Mouse (Mus musculus): Measurements from ENCODE around the gene Dnajc17.
A peak's percentile ranks its signal among the peaks of the same experiment; 100 is the strongest.

Gene Dnajc17

DNA sequence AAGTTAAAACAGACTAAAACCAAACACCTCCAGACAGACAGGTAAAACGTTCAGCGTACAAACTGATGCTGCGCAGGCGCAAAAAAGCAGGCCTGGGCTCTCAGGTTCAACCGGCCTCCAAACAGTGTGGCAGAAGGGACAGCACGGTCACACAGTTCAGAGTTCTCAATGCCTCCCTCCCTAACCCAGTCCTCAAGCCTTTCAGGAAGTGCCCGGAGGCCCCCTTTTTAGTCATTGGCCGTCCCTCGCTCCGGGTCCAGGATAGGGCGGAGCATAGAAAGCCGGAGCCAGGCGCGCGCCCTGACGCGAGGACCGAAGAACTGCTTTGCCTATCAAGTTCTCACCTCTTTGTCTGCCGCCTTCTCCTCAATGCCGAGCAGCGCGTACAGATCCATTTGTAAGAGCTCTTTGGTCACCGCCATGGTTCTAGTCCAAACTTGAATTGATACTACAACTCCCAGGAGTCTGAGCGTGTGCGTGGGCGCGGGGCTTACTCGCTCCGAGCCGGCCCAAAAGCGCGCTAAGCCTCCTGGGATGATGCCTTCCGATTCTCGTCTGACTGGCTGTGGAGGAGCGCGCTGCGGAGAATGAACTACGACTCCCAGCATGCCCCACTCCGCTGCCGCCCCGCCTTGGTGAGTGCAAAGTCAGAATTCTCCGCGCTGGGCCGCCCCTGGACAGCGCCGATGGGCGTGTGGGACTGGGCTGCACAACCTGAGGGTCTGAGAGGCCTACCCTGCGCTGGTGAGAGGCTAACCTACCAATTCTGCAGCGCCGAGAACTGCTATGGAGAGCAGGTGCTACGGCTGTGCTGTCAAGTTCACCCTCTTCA is at the start of gene Dnajc17, which contains the start of gene Zfyve19:
TSS of gene Dnajc17 (minus strand) at position 452 of the 832 bp plus-strand sequence.
TSS of gene Zfyve19 (plus strand) at position 274 of the 832 bp plus-strand sequence.
- DNase-seq (ENCODE audit: low spot score) = peak; percentile 96

DNA sequence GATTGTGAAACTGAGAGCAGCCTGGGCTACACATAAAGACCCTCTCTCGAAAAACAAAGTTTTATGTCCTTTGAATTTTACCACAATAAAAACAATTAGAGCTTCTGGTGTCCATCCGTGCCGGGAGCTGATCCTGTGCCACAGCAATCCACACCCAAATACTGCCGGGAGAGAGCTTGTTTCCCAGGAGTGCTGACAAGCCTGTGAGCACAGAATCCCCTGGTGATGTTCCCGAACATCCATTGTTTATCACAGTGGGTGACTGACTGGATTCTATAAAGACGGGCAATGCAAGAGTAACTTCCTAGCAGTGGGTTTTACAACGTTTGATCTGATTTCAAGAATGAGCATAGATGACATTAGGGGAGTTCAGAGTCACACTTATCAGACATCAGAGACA is 46.4 kb upstream of the Dnajc17 start:
- DNase-seq (ENCODE audit: low spot score) = no peak

DNA sequence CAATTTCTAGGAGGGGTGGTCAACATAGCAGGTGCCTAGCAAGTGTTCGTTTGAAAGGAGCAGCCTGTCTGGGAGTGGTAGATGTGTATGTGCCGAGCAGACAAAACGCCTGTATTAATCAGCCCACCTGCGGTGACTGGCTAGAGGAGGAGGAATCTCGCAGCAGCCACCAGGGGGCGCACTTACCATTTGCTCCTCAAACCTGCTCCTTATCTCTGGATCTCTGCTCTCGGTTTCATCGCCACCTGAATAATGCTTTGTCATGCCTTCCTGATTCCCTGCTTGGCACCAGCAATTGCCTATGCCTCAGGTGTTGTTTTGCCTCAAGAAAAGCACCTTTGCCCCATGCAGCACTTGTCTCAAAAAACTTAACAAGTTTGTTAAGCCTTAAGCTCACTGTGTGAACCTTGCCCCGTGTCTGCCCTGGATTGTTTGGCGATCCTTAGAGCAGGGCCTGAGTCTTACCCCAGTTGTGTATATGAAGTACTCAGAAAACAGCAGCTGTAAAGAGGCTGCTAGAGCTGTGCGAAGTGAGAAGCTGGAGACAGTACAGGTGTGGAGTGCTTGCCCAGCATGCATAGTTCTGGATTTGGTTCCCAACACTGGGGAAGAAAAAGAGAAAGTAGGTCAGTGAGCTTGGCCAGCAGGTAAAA is 42.4 kb upstream of the Dnajc17 start:
- peak; percentile 81 for DNase-seq (ENCODE audit: low spot score)

DNA sequence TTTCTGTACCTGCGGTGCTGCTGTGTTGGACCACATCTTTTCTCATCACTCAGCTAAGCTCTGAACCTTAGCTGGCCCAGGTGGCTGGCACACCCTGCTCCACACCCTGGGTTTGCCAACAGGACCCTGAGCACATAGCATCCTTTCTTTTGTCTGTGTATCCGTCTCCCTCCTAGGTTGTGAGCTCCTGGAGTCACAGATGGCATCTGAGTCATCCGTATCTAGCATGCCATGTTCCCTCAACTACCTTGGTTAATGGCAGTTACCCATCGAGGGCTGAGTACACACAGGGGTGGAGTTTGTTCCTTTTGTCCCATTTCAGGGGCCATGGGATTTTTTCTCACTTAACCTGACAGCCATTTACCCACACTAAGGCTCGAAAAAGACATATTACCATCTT is 41.8 kb upstream of the Dnajc17 start:
- DNase-seq (ENCODE audit: low spot score) = no peak

DNA sequence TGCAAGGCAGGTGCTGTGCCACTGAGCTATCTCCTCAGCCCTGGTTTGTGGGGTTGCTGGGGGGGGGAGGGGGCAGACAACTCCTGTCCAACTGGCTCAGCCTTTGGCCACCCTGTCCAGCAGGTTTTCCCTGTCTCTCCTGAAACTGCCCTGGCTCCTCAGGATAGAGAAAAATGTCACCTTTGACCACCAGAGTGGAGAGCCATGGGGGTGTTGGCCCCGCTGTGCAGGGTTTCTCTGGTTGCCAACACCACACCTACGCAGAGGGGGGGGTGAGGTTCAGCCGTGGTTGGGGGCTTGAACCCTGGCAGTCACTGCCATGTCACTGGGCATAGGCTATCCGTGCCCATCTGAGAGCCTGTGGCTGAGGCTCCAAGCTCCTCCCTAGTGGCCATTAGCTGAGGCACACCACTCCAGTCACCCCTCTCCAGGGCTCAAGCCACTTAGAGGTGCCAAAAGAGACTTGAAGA is 41.0 kb upstream of the Dnajc17 start:
- no peak for DNase-seq (ENCODE audit: low spot score)

DNA sequence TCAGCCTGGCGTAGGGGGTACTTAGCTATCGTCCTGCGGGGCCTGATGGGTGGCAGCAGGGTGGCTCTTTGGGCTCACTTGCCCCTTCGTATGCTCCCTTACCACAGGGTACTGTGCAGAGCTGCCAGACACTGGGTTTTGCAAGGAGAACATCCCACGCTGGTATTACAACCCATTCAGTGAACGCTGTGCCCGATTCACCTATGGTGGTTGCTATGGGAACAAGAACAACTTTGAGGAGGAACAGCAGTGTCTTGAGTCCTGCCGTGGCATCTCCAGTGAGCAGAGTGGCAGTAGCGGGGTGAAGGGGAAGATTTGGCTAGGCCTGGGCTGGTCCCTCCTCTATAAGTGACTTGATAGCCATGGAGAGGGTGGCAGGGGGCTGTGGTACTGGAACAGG is 39.3 kb upstream of the Dnajc17 start:
- DNase-seq (ENCODE audit: low spot score) = no peak

DNA sequence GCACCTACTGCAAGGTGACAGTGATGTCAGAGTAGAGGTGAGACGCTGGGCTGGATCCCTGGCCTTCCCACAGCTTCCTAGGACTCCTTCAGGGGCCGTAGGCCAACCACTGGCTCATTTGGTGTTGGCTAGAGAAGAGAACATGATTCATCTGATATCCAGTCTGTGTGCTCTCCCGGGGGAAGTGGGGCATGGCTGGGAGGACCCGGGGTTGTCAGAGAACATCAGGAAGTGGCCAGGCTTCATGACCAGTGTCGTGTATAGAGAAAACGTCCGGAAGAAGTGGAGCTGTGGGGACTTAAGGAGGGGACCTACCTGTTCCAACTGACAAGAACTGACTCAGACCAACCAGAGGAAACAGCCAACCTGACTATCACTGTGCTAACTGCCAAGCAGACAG is 36.7 kb upstream of the Dnajc17 start:
- DNase-seq (ENCODE audit: low spot score) = no peak

DNA sequence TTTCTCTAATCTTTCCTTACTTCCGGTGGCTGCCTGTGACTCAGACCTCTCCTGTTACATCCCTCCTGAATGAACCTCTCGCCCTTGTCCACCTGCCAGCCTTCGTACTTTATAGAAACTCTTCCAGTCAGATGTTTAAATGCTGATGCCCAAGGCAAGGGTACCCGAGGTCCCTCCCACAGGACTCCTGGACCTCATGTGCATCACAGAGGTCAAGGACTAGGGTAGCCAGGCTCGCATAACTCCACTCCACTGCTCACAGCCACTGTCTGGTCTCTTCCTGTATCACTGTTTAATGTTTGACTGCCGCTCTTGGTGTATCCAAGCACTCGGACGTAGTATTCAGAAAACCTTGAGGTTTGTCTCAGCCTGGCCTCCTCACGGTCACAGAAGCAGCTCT is 34.0 kb upstream of the Dnajc17 start:
- DNase-seq (ENCODE audit: low spot score) = no peak

DNA sequence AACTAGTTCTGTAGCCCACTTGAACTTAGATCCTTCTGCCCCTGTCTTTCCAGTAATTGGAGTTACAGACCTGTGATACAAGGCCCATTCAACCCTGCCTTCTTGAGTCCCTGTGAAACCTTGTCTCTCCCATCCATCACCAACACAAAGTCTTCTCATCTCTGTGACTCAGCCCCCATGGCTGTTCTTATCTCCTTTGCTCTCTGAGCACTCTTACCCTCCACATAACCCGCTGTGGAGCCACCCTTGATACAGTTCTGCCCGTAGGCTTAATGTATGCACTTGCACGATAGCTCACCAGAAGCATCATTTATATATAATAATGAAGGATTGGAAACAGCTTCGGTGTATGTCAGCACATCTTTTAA is 32.2 kb upstream of the Dnajc17 start:
- DNase-seq (ENCODE audit: low spot score) = no peak

DNA sequence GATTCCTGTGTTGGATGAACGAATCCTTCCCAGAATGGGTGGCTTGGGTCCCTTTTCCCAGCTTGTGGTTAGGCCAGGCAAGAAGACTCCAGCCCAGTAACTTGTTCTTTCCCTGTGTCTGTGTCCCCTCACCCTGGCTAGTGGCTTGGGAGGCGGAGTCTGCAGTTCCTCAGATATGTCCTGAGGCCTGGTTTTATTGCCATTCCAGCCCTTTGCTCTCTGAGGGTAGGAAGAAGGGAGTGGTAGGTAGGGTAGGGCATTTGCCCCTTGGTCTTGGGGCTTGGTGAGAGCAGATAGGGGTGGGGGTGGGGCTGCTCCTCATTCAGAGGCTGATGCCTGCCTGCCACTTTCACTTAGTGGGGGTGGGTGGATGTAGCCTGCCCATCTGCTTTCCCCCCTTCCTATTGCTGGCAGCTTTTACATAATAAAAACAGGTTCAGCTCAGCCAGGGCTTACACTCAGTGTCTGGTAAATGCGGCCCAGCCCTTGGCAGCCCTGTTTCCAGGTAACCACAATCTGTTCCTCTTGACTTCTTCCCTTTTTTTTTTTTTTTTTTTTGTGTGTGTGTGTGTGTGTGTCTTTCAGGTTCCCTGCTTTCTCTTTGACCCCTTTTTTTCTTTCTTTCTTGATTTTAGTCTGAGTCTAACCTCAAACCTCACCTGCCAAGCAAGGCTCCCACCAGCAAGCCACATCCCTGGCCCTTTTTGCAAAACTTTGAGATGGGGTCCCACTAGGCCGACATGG is 31.7 kb upstream of the Dnajc17 start:
- DNase-seq (ENCODE audit: low spot score) = no peak

DNA sequence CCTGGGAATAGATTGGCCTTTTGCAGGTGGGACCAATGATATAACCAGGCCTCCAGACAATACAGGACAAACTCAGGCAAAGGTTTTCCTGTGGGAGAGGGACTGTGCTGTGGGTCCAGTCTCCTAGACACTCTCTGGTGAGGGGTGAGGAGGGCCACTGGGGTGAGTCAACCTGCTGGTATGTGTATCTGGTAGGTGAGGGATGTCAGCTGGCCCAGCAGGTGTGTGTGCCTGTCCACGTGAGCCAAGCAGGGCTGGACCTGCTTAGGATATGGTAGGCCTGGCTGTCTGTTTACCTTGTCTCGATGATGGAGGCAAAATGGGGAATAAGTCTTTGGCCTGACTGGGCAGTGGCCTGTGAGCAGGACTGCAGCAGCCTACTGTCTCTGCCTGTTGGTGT is 30.1 kb upstream of the Dnajc17 start:
- no peak for DNase-seq (ENCODE audit: low spot score)

DNA sequence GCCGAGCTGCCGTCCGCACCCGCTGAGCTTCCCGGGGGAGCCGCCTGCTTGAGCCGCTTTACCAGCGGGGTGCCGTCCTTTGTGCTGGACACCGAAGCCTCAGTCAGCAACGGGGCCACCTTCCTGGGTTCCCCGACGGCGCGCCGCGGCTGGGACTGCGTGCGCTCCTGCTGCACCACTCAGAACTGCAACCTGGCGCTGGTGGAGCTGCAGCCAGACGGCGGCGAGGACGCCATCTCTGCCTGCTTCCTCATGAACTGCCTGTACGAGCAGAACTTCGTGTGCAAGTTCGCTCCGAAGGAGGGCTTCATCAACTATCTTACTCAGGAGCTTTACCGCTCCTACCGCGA is 29.3 kb upstream of the Dnajc17 start:
- DNase-seq (ENCODE audit: low spot score) = no peak

DNA sequence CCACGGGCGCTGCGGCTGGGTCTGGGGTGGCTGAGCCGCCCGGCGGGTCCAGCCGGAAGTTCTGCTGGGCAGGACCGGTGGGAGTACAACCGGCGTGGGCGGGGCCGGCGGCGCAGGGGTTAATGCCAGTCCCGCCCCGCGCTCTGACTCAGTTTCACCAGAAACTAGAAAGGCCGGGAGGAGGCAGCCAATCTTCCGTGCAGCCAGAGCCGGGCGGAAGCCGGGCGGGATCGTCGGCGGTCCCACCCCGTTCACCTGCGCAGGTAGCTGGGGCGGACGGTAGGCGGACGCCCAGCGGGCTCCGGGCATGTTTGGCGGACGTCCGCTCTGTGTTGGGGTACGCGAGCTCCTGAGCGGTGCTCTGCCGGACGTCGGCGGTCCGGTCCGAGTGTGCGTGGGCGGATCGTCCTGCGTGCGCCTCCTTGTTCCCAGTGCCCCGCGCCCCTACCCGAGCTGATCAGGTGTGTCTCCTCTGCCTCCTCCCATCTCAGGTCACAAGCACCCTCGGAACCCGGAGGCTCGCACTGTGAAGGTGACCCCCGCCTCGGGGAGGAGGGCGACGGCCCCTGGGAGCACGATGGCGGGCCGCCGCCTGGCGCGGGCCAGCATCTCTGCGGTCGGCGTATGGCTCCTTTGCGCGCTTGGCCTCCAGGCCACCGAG is 28.7 kb upstream of the Dnajc17 start, which contains the start of gene Spint1:
TSS of gene Spint1 (plus strand) at position 153 of the 661 bp plus-strand sequence.
- DNase-seq (ENCODE audit: low spot score) = no peak

DNA sequence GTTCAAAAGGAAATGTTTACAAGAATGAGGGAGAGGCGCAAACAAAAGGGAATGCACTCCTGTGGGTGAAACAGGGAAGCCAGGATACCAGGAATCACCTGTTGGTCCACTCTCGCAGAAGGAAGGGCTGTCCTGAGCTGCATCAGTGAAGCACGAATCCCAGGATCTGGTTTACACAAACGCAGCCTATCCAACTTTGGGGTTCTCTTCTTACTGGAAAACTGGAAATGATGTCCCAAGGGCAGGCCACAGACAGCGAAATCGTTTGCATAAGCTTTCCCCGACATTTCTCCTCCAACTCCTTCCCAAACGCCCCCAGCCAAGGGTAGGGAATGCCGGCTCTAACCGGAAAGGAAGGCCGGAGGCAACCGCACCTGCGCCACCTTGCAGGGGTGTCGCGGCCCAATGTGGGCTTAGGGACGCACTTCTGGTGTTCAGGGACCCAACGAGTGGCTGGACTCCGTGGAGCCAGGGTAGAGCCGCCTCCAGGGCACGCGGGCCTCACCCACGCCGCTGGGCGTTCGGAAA is 28.2 kb upstream of the Dnajc17 start:
- DNase-seq (ENCODE audit: low spot score) = no peak

DNA sequence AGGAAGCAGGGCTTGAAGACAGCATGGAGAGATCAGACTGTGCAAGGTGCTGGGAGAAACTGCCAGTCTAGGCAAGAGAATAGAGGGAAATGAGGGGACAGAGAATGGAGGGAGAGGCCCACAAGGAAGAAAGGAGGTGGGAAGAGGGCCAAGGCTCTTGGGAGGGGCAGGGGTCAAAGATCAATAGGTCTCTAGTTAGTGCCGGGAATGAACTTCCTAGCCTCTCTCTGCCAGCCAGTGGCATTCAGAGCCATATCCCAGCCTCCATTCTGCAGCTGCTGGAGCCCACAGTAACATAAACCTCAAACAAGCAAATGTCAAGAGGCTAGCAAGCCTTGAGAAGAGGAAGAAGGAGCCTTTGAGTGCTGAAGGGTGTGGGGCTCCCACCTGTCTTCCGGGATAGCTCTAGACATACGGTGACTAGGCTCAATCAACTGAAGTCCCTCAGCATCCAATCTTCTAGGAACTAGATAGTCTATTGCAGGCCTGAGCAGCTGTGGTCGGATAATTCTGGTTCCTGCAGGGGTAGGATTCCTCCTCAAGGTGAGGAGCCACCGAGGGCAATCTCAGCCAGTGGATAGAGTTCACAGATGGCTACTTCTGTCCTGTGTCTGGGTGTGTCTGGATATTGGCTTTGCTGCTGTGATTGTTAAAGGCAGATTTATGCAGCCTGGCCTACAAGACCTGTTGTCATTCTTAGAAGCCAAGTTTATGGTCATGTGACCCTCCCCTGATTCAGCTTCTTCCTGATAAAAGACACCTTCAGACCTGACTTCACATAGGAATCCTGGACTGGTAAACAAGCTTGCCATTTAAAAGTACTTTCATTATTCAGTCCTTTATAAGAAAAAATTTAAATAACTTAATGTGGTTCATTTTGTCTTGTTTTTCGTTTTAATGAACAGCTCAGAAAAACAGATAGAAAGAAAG is 21.4 kb upstream of the Dnajc17 start, which contains the start of gene Ppp1r14d:
TSS of gene Ppp1r14d (minus strand) at position 132 of the 930 bp plus-strand sequence.
- no peak for DNase-seq (ENCODE audit: low spot score)

DNA sequence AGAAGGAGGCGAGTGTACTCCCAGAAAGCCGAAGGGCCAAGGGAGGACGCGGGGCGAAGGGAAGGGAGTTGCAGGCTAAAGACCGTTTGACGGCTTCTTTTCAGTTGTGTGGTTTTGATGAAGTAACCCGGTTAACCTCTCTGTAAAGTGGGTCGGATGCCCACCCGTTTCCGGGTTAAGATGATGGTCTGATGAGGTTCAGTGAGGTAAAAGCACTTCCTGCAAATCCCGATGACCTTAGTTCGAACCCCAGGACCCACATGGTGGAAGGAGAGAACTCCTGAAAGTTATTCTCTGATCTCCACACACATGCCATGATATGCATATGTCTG is 547 bp upstream of the Dnajc17 start:
- DNase-seq (ENCODE audit: low spot score) = no peak

DNA sequence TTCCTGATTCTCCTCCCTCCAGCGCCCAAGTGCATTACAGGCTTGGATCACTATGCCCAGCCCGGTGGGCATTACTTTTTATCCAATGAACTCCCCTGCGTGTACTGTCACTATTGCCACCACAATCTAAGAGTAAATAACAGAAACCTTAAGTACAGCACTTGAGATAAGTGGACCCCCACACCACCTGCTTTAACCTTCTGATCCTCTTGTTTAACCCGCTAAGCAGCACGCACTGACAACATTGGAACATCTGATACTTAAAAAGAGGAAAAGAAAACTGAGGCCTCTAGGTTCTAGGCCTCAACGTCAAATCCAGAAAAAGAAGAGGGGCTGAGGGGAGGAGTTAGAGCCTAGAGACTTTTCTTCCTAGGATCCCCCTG is 643 bp downstream of the Dnajc17 start:
- no peak for DNase-seq (ENCODE audit: low spot score)

DNA sequence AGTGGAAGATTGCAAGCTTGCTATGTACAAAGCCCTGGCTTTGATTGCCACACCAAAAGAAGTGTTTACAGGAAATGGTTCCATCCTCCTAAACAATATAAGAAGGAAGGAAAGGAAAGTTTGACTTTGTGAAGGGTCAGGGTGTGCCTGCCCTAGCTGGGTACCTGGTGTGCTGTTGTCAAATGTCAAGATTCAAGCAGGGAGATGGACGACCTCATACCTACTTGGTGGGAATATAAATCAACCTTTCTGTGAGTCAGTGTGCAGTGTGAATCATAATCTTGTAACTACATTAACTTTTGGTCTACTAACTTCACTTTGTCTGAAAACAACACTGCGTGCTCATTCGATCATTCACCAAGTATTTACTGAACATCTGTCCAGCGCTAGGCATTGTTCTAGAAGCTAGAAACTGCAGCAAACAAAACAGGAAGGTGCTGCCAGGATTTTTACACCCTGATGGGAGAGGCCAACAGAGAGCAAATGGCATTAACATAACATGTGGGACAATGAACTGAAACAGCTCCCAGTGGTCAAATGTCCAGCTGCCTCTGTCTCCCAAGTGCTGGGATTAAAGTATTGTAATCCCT is 4.6 kb downstream of the Dnajc17 start:
- DNase-seq (ENCODE audit: low spot score) = no peak

DNA sequence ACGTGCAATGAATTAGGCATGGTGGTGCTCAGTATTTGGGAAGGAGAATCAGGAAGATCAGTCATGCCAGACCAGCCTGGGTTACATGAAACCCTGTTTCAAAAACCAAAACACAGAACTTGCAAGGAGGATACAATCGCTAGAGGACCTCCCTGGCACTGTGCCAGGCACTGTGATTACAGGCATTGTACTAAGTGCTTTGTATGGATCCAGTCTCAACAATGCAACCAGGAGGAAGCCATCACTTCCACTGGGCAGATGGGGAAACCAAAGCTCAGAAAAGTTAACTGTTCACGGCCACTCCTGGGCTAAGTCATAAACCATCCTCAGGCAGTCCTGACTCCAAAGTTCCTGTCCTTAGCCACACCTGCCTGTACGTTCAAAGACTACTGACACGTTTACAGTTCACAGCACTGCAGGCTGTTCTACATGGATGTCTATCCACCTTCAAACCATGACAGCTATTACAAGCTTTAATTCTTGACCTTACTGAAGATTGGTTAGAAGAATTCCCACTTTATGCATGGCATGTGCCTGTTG is 5.6 kb downstream of the Dnajc17 start:
- no peak for DNase-seq (ENCODE audit: low spot score)

DNA sequence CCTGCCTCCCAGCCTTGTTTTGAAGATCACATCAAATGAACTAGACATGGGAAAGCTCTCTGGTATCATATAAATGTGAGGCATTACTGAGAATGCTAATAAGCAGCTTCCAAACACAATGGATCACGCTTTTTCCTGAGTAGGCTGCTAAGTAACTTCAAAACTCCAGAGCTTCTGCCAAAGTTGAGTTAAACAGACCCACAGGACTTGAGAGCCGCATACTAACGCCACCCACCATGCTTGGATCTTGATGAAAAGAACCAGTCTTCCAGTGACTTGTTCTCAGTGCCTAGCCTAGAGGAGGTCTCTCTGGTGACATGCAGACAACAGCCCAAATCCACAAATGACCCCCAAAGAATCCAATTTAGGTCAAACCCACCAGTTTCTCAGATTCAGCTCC is 9.7 kb downstream of the Dnajc17 start:
- no peak for DNase-seq (ENCODE audit: low spot score)

All from T-cell, adult 2 months (primary cell).